Mouse (Mus musculus) thymus, adult 2 months (tissue): ENCODE data around the gene Dhx34. TPM values are rescaled to one million over a fixed set of nuclear protein-coding genes. Genes with fewer than 3 reads are reported as not detected.

ENCODE experiments used
- DNase-seq: peaks from one replicate; pipeline ENCODE4 v3.0.0; 2021
- H3K27ac ChIP-seq: fragments of 200-500 bp; 2 replicates; pipeline ENCODE4 v1.5.1; 2012; ENCODE audit warnings: low read length, control low read depth; ENCODE audit not compliant: control insufficient read depth, insufficient read depth
- H3K27me3 ChIP-seq: fragments of 200-500 bp; 2 replicates; pipeline ENCODE4 v1.6.1; 2012; ENCODE audit warnings: mild to moderate bottlenecking, low read length, moderate library complexity, mixed read lengths; ENCODE audit not compliant: control insufficient read depth, insufficient read depth
- H3K36me3 ChIP-seq: fragments of 200-500 bp; 2 replicates; pipeline ENCODE4 v1.6.1; 2012; ENCODE audit warnings: mild to moderate bottlenecking, low read length, moderate library complexity; ENCODE audit not compliant: control insufficient read depth, insufficient read depth
- H3K4me1 ChIP-seq: fragments of 200-500 bp; replicated peaks from 2 replicates; pipeline ENCODE4 v1.6.1; 2012; ENCODE audit warnings: low read length; ENCODE audit not compliant: control insufficient read depth, insufficient read depth
- H3K4me3 ChIP-seq: fragments of 200-500 bp; 2 replicates; pipeline ENCODE4 v1.5.1; 2012; ENCODE audit warnings: mild to moderate bottlenecking, low read length, control low read depth, moderate library complexity; ENCODE audit not compliant: control insufficient read depth, insufficient read depth
- CTCF ChIP-seq: fragments of 200-500 bp; IDR thresholded peaks from 2 replicates; pipeline ENCODE4 v1.5.1; 2012; ENCODE audit warnings: mild to moderate bottlenecking, control low read depth, low read length, moderate library complexity, borderline replicate concordance; ENCODE audit not compliant: control insufficient read depth, poor library complexity, insufficient read depth; ENCODE audit errors: extremely low read depth
- POLR2A ChIP-seq: fragments of 200-500 bp; IDR thresholded peaks from 2 replicates; pipeline ENCODE4 v1.6.1; 2012; ENCODE audit warnings: mild to moderate bottlenecking, low read length, control low read depth, moderate library complexity; ENCODE audit not compliant: control insufficient read depth, poor library complexity, insufficient read depth; ENCODE audit errors: extremely low read depth
- WGBS: fragments of 180-500 bp; shearing (Covaris S2); methylation state at CpG from one replicate; pipeline ENCODE4 v1.1.7; 2018; 5-methylcytosine and 5-hydroxymethylcytosine counted together
- polyA plus RNA-seq: library from polyadenylated mRNA; depleted of rRNA; stranded (reverse); fragments of >200 nt; gene quantifications from 2 replicates; pipeline ENCODE4 v1.2.3, GENCODE M21; 2012

Dhx34 gene
- polyA plus RNA-seq, 1 experiment: 86.9 TPM

DNA sequence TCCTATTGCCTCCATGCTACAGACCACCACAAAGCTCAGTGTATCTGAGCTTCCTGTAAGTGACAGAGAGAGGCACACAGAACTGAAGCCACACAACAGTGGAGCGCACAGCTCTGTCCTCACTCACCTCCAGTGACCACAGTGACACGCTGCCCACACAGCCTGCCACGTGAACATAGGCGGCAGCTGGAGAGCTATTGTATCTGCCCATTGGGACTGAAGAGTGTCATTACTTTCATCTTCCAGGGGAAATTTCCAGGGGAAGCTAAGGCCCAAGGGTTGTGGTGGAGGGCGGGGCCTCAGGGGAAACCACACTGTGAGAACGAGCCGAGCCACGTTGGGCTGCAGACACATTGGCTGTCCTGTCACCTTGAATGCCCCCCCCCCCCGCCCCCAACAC is 17.0 kb downstream of the Dhx34 start:
- H3K4me1 ChIP-seq: peaks cover 68% of the 10 kb centered on the region
- H3K36me3 ChIP-seq: no peaks in the 10 kb centered on the region
- no peak overlapping the region for H3K4me3 ChIP-seq
- WGBS: 27% methylated on average over 9 of the region's 9 CpGs
- TF ChIP-seq CTCF: no peak
- no peak for TF ChIP-seq POLR2A
- peak overlapping the region; percentile 29; the same call in 1 of the 2 replicates for H3K27ac ChIP-seq
- DNase-seq: no peak
- H3K27me3 ChIP-seq: no peaks in the 10 kb centered on the region

- no peak overlapping the region for H3K27ac ChIP-seq
- DNase-seq: no peak
- H3K36me3 ChIP-seq: no peaks in the 10 kb centered on the region
- peaks cover 80% of the 10 kb centered on the region for H3K4me1 ChIP-seq
- no peak overlapping the region for H3K4me3 ChIP-seq
- 96% methylated on average over 13 of the region's 13 CpGs for WGBS
- TF ChIP-seq CTCF (no peak), POLR2A (no peak)
- H3K27me3 ChIP-seq: no peaks in the 10 kb centered on the region
These were observed 18.3 kb downstream of the Dhx34 start for GRCm38 (mm10) chr7:16203505-16203903.

DNA sequence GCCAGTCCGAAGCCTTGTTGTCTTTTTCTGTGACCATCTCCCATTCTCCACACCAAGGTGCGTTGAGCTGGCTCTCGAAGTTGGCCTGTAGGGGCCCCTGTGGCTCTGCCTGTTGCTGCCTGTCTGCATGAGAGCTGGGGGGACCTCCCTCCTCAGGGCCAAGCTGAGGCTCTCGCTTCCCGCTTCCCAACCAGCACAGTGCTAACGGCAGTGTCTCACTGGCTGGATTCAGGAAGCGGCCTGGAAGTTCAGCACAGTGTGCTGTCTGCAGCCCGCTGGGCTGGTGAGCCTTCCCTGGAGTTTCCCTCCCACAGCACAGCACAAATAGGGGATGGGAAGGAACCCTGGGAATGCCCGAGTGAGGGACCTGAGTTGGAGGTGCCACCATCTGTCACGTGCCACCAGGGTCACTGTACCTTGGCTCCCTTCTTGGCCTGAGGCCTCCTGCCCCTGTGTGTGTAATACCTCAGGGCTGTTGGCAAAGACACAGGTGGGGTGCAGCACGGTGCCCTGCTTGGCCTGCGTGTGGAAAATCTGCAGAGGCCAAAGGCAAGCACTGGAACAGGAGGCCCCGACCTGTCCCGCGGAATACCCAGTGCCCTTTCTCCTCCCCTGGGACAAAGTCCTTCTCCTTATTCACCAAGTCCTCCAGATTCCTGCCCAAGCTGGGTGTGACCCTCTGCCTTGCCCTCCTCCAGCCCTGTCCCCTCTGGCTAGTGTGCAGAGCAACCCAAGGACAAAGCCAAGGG is 18.9 kb downstream of the Dhx34 start:
- Histone ChIP-seq H3K4me3 (no peak overlapping the region), H3K27me3 (no peaks in the 10 kb centered on the region), H3K36me3 (no peaks in the 10 kb centered on the region), H3K4me1 (peaks cover 82% of the 10 kb centered on the region), H3K27ac (no peak overlapping the region)
- TF ChIP-seq POLR2A (no peak), CTCF (no peak)
- WGBS: 88% methylated on average over 15 of the region's 15 CpGs
- no peak for DNase-seq

DNA sequence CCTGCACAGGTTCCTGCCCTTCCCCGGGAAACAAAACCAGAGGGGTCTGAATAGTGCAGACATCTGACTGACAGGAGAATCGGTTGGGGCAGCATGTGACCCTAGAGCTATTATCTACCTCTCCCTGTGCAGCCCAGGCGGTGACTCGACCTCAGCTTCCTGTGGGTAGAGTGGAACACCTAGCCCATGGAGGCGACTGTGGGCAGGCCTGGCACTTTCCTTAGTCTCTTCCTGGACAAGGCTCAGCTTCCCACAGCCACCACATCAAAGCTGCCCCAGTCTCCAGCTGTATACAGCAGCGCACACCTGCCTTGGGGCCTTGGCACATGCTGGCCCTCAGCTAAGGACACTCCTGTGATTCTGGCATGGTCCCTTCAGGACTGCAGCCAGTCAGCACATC is 20.7 kb downstream of the Dhx34 start:
- Histone ChIP-seq H3K27me3 (no peaks in the 10 kb centered on the region), H3K36me3 (no peaks in the 10 kb centered on the region), H3K4me1 (peaks cover 81% of the 10 kb centered on the region), H3K27ac (peak overlapping the region; percentile 26; the same call in 1 of the 2 replicates), H3K4me3 (no peak overlapping the region)
- TF ChIP-seq POLR2A (no peak), CTCF (no peak)
- peak; percentile 73 for DNase-seq
- WGBS: 5% methylated on average over 6 of the region's 6 CpGs

- WGBS: 29% methylated on average over 11 of the region's 11 CpGs
These were observed 23.3 kb downstream of the Dhx34 start for GRCm38 (mm10) chr7:16198540-16198939.

DNA sequence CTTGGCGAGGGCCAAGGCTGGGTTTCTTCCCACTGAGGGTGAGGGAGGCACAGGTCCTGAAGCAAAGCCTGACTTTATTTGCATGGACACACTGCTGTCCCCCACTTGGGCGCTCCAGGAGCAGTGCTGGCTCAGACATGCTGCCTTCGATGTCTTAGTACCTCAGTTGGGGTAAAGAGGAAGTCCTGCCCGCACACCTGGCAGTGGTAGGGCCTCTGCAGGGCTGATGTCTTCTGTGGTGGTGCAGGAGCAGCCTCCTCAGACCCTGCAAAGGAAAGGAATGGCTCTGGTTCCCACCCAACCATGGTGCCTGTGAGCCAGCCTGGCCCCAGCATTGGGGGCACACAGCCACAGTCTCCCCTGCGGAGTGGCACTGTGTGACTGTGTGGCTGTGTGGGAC is 24.7 kb downstream of the Dhx34 start:
- Histone ChIP-seq H3K27ac (peak overlapping the region; percentile 76), H3K27me3 (no peaks in the 10 kb centered on the region), H3K4me1 (peaks cover 80% of the 10 kb centered on the region), H3K36me3 (no peaks in the 10 kb centered on the region), H3K4me3 (no peak overlapping the region)
- WGBS: 13% methylated on average over 5 of the region's 5 CpGs
- TF ChIP-seq CTCF (no peak), POLR2A (no peak)
- DNase-seq: peak; percentile 69

More at GRCm38 (mm10) chr7:16198540-16198939, 23.3 kb downstream of the Dhx34 start:
- peak; percentile 43 for DNase-seq
- H3K4me1 ChIP-seq: peaks cover 75% of the 10 kb centered on the region
- H3K36me3 ChIP-seq: no peaks in the 10 kb centered on the region
- H3K27ac ChIP-seq: peak overlapping the region; percentile 76
- H3K4me3 ChIP-seq: no peak overlapping the region
- H3K27me3 ChIP-seq: no peaks in the 10 kb centered on the region
- TF ChIP-seq CTCF: no peak
- no peak for TF ChIP-seq POLR2A
